Mouse (Mus musculus): ENCODE data around the gene Elobl. TPM values are rescaled to one million over a fixed set of nuclear protein-coding genes. Genes with fewer than 3 reads are reported as not detected.

Gene Elobl
- polyA plus RNA-seq, 1 experiment, result 0.19 TPM

DNA sequence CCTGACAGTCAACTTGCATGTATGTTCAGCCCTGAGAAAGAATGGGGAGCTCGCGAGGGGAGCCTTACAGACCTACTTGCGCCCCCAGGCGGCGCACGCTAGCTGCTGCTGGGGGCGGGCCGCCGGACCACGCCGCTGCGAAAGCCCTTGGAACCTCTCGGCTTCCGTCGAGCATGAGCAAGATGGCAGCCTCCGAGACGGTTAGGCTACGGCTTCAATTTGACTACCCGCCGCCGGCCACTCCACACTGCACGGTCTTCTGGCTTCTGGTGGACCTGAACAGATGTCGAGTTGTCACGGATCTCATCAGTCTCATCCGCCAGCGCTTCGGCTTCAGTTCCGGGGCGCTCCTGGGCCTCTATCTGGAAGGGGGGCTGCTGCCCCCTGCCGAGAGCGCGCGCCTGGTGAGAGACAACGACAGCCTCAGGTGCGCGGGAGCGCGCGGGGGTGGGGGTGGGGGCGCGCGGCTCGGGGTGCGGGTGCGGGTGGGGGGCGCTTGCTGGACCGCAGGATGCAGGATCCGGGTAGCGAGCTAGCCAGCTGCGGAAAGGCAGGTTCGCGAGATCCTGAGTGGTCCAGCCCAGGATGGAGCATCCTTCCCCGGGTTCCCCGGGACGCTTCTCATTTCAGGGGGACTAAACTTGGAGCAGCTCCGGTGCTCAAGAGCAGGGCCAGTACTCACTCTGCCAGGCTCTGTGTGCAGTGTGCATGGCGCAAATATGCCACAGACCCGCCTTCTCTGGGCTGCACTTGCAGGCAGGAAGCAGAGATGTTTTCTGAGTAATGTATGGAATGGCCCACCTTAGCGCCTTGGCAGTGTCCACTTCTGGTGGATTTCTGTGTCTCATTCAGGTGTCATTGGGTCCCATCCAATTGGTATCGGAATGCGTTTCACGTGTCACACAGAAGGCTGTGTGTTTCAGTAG is 7.3 kb upstream of the Elobl start:
- H3K27me3 ChIP-seq (ENCODE audit: control insufficient read depth, insufficient read depth, insufficient read length), result no peaks in the 10 kb centered on the region
- peak overlapping the region; percentile 47 for H3ac ChIP-seq (ENCODE audit: control insufficient read depth, insufficient read length)
- peak overlapping the region; percentile 78 for H3K4me2 ChIP-seq (ENCODE audit: low read depth)
- no peaks in the 10 kb centered on the region for H3K36me3 ChIP-seq (ENCODE audit: control insufficient read depth, insufficient read depth)
- no peak for TF ChIP-seq MYOG (IDR thresholded peaks at IDR 0.05; ENCODE audit: control insufficient read depth in 1 of 3, insufficient read depth in 1 of 3, insufficient read length in 2 of 3, low read depth in 2 of 3)
- peak; percentile 70 for TF ChIP-seq POLR2A (IDR thresholded peaks at IDR 0.05; ENCODE audit: insufficient read length, low read depth)
- peak; percentile 66 for TF ChIP-seq POLR2AphosphoS2 (IDR thresholded peaks at IDR 0.05; ENCODE audit: insufficient read length, low read depth)
- TF ChIP-seq MYOD1 (IDR thresholded peaks at IDR 0.05; ENCODE audit: control insufficient read depth in 1 of 3, insufficient read length in 2 of 3, low read depth in 2 of 3), result no peak
- no peak for TF ChIP-seq CEBPB (IDR thresholded peaks at IDR 0.05; ENCODE audit: insufficient read depth, poor library complexity, severe bottlenecking)
- no peak for TF ChIP-seq SRF (IDR thresholded peaks at IDR 0.05; ENCODE audit: control insufficient read depth, insufficient read length, low read depth)
- no peak for TF ChIP-seq REST (IDR thresholded peaks at IDR 0.05; ENCODE audit: insufficient read depth, insufficient read length)
- no peaks in the 10 kb centered on the region for H3K79me2 ChIP-seq (ENCODE audit: control insufficient read depth, insufficient read depth)
- peak overlapping the region; percentile 47 for H3K4me3 ChIP-seq

DNA sequence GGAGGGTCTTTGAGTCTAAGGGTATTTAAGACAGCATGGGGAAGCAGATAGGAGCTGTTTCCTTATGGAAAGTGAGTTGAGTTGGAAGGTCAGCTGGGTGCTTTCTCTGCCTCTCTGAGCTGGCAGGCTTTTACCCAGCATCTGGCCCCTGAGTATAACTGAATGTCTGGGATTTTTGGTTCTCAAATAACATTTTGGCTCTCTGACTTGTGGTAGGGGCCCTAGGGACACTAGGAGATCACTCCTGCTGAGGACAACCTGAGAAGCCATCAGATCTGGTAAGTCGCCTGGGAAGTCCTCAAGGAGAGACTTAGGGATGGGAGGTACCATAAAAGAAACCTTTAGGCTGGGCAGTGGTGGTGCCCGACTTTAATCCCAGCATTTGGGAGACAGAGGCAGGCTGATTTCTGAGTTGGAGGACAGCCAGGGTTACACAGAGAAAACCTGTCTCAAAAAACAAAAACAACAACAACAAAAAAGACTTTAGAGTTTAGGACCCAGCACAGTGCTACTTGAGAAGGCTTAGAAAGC is 3.5 kb upstream of the Elobl start, which contains the start of gene Coil:
Gene Coil, plus strand, starts transcription at position 51 of the 531 bp plus-strand sequence.
- no peak within 1 kb of the TSS for H3K4me2 ChIP-seq (ENCODE audit: low read depth)
- TF ChIP-seq CEBPB (IDR thresholded peaks at IDR 0.05; ENCODE audit: insufficient read depth, poor library complexity, severe bottlenecking) (no peak), MYOD1 (IDR thresholded peaks at IDR 0.05; ENCODE audit: control insufficient read depth in 1 of 3, insufficient read length in 2 of 3, low read depth in 2 of 3) (no peak), TCF3 (IDR thresholded peaks at IDR 0.05; ENCODE audit: insufficient read length, low read depth) (no peak), POLR2AphosphoS2 (IDR thresholded peaks at IDR 0.05; ENCODE audit: insufficient read length, low read depth) (no peak), MAX (IDR thresholded peaks at IDR 0.05; ENCODE audit: low read depth) (no peak), SRF (IDR thresholded peaks at IDR 0.05; ENCODE audit: control insufficient read depth, insufficient read length, low read depth) (no peak)
- no peaks in the 10 kb centered on the region for H3K27me3 ChIP-seq (ENCODE audit: control insufficient read depth, insufficient read depth, insufficient read length)
- no peak within 1 kb of the TSS for H3K4me3 ChIP-seq
- no peak within 1 kb of the TSS for H3ac ChIP-seq (ENCODE audit: control insufficient read depth, insufficient read length)
- no peaks in the 10 kb centered on the region for H3K36me3 ChIP-seq (ENCODE audit: control insufficient read depth, insufficient read depth)
- H3K79me2 ChIP-seq (ENCODE audit: control insufficient read depth, insufficient read depth), result no peaks in the 10 kb centered on the region

GRCm38 (mm10) chr11:88958851-88959250 is 7.9 kb downstream of the Elobl start:
- H3K36me3 ChIP-seq (ENCODE audit: control insufficient read depth, insufficient read depth), result no peaks in the 10 kb centered on the region

DNA sequence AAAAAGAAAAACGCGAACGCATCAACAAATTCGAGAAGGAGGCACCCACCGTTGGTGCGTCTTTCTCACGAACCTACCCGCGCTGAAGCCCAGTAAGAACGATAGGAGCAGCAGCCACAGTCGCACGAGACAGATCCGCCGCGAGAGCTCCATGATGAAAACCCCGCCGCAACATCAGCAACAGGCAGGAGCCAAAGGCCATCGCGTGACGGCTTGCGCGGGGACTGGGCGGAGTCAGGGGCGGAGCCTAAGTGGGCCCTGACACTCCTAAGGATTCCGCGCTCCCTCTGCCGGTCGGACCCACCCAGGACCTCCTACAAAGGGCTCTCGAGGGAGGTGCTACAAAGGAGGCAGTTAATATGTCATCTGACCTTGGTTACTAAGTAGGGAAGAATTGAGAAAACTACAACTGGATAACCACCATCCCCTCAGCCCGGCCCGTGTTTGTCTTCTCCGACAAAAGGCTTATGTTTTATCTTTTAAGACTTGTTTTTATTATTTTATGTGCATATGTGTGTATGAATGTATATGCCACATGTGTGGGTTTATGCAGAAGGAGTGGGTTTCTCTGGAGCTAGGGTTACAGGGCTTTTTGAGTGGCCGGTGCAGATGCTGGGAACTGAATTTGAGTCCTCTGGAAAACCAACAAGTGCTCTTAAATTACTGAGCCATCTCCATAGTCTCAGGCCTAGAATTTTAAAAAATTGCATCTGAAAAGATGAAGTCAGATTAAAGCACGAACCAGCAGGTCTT is 11.3 kb downstream of the Elobl start, which contains the start of gene Scpep1:
Gene Scpep1, minus strand, starts transcription at position 249 of the 753 bp plus-strand sequence.
- Histone ChIP-seq H3K79me2 (ENCODE audit: control insufficient read depth, insufficient read depth) (peaks cover 35% of the 10 kb centered on the region), H3K36me3 (ENCODE audit: control insufficient read depth, insufficient read depth) (peaks cover 4% of the 10 kb centered on the region), H3K4me3 (peak within 1 kb of the TSS; percentile 78), H3K4me2 (ENCODE audit: low read depth) (peak within 1 kb of the TSS; percentile 73), H3K27me3 (ENCODE audit: control insufficient read depth, insufficient read depth, insufficient read length) (no peaks in the 10 kb centered on the region), H3ac (ENCODE audit: control insufficient read depth, insufficient read length) (no peak within 1 kb of the TSS)
- no peak for TF ChIP-seq REST (IDR thresholded peaks at IDR 0.05; ENCODE audit: insufficient read depth, insufficient read length)
- TF ChIP-seq POLR2A (IDR thresholded peaks at IDR 0.05; ENCODE audit: insufficient read length, low read depth), result peak; percentile 91
- TF ChIP-seq SRF (IDR thresholded peaks at IDR 0.05; ENCODE audit: control insufficient read depth, insufficient read length, low read depth), result no peak
- no peak for TF ChIP-seq TCF3 (IDR thresholded peaks at IDR 0.05; ENCODE audit: insufficient read length, low read depth)
- TF ChIP-seq MAX (IDR thresholded peaks at IDR 0.05; ENCODE audit: low read depth), result no peak
- peak in 1 of 3 experiments; percentile 21 for TF ChIP-seq MYOG (IDR thresholded peaks at IDR 0.05; ENCODE audit: control insufficient read depth in 1 of 3, insufficient read depth in 1 of 3, insufficient read length in 2 of 3, low read depth in 2 of 3)
- peak; percentile 57; the same call in 1 of the 2 replicates for TF ChIP-seq CEBPB (IDR thresholded peaks at IDR 0.05; ENCODE audit: insufficient read depth, poor library complexity, severe bottlenecking)
- TF ChIP-seq USF1 (IDR thresholded peaks at IDR 0.05; ENCODE audit: low read depth), result no peak
- no peak for TF ChIP-seq TCF12 (IDR thresholded peaks at IDR 0.05; ENCODE audit: insufficient read depth, poor library complexity, severe bottlenecking)
- TF ChIP-seq E2F4 (IDR thresholded peaks at IDR 0.05; ENCODE audit: insufficient read depth), result no peak
- peak; percentile 93 for TF ChIP-seq POLR2AphosphoS2 (IDR thresholded peaks at IDR 0.05; ENCODE audit: insufficient read length, low read depth)
- TF ChIP-seq MYOD1 (IDR thresholded peaks at IDR 0.05; ENCODE audit: control insufficient read depth in 1 of 3, insufficient read length in 2 of 3, low read depth in 2 of 3), result no peak

More at GRCm38 (mm10) chr11:88958851-88959250, 7.9 kb downstream of the Elobl start:
- H3K79me2 ChIP-seq (ENCODE audit: control insufficient read depth, insufficient read depth), result peaks cover 13% of the 10 kb centered on the region
- H3K4me2 ChIP-seq (ENCODE audit: low read depth), result no peak overlapping the region
- TF ChIP-seq TCF12 (IDR thresholded peaks at IDR 0.05; ENCODE audit: insufficient read depth, poor library complexity, severe bottlenecking) (no peak), REST (IDR thresholded peaks at IDR 0.05; ENCODE audit: insufficient read depth, insufficient read length) (no peak), MYOD1 (IDR thresholded peaks at IDR 0.05; ENCODE audit: control insufficient read depth in 1 of 3, insufficient read length in 2 of 3, low read depth in 2 of 3) (no peak), E2F4 (IDR thresholded peaks at IDR 0.05; ENCODE audit: insufficient read depth) (no peak), POLR2AphosphoS2 (IDR thresholded peaks at IDR 0.05; ENCODE audit: insufficient read length, low read depth) (no peak), USF1 (IDR thresholded peaks at IDR 0.05; ENCODE audit: low read depth) (no peak), CEBPB (IDR thresholded peaks at IDR 0.05; ENCODE audit: insufficient read depth, poor library complexity, severe bottlenecking) (no peak), TCF3 (IDR thresholded peaks at IDR 0.05; ENCODE audit: insufficient read length, low read depth) (no peak), SRF (IDR thresholded peaks at IDR 0.05; ENCODE audit: control insufficient read depth, insufficient read length, low read depth) (no peak), MAX (IDR thresholded peaks at IDR 0.05; ENCODE audit: low read depth) (no peak), POLR2A (IDR thresholded peaks at IDR 0.05; ENCODE audit: insufficient read length, low read depth) (no peak), MYOG (IDR thresholded peaks at IDR 0.05; ENCODE audit: control insufficient read depth in 1 of 3, insufficient read depth in 1 of 3, insufficient read length in 2 of 3, low read depth in 2 of 3) (no peak)
- H3K27me3 ChIP-seq (ENCODE audit: control insufficient read depth, insufficient read depth, insufficient read length), result no peaks in the 10 kb centered on the region
- no peak overlapping the region for H3ac ChIP-seq (ENCODE audit: control insufficient read depth, insufficient read length)
- H3K4me3 ChIP-seq, result no peak overlapping the region
